Mouse (Mus musculus) naive thymus-derived CD4-positive, alpha-beta T cell, adult 2 months (primary cell): ENCODE measurements at regions not wholly inside any gene's neighbourhood (a gene's known extent, or its start where the extent isn't known, plus 50 kb on each side); places are given as distances from the start of the nearest gene placed in this dataset.

Experiments used
- DNase-seq: peaks from one replicate; pipeline ENCODE4 v3.0.0-alpha.2; 2011; ENCODE audit warnings: low read depth

GRCm38 (mm10) chr13:53584504-53585130 lies 111.7 kb upstream of the Msx2 start:
- DNase-seq = no peak

- DNase-seq = no peak
Observed at GRCm38 (mm10) chr13:53553876-53554577, 81.2 kb upstream of the Msx2 start.

GRCm38 (mm10) chr13:53553192-53553875 lies 80.5 kb upstream of the Msx2 start:
- no peak for DNase-seq

- no peak for DNase-seq
Observed at GRCm38 (mm10) chr13:53548396-53548795, 75.5 kb upstream of the Msx2 start.

- DNase-seq = no peak
Observed at GRCm38 (mm10) chr13:53543291-53543690, 70.4 kb upstream of the Msx2 start.

- DNase-seq = no peak
Observed at GRCm38 (mm10) chr13:53539797-53540196, 66.9 kb upstream of the Msx2 start.

GRCm38 (mm10) chr13:53537937-53538336 lies 65.1 kb upstream of the Msx2 start:
- no peak for DNase-seq

- DNase-seq = no peak
Observed at GRCm38 (mm10) chr13:53535781-53536425, 63.0 kb upstream of the Msx2 start.

GRCm38 (mm10) chr13:53533738-53534137 lies 60.9 kb upstream of the Msx2 start:
- DNase-seq = no peak

- DNase-seq = no peak
Observed at GRCm38 (mm10) chr13:53526880-53527279, 54.0 kb upstream of the Msx2 start.

- no peak for DNase-seq
Observed at GRCm38 (mm10) chr13:53522807-53523206, 49.9 kb upstream of the Msx2 start.
